Mouse (Mus musculus): Measurements from ENCODE around the gene Coq5. TPM values are rescaled to one million over a fixed set of nuclear protein-coding genes. Genes with fewer than 3 reads are reported as not detected.

Coq5 gene
- polyA plus RNA-seq, 1 experiment: 6.3 TPM

GRCm38 (mm10) chr5:115256909-115257546 lies 22.4 kb upstream of the Coq5 start:
- Histone ChIP-seq H3K4me3 (ENCODE audit: extremely low read depth, insufficient read depth, insufficient read length) (no peak overlapping the region), H3K4me1 (ENCODE audit: control insufficient read depth, insufficient read depth, insufficient read length) (no peaks in the 10 kb centered on the region), H3K27ac (ENCODE audit: insufficient read depth, low read length) (no peak overlapping the region), H3K27me3 (ENCODE audit: control insufficient read depth, insufficient read depth, low read length) (no peaks in the 10 kb centered on the region), H3K36me3 (ENCODE audit: control insufficient read depth, insufficient read depth, low read length) (peaks cover 37% of the 10 kb centered on the region)
- 95% methylated on average over 10 of the region's 10 CpGs for WGBS
- no peak for TF ChIP-seq CTCF (IDR thresholded peaks at IDR 0.05; ENCODE audit: extremely low read depth, insufficient read depth, insufficient read length, insufficient replicate concordance)
- no peak for DNase-seq (ENCODE audit: low read depth in 1 of 2, low spot score in 2 of 2)

GRCm38 (mm10) chr5:115260356-115260755 lies 19.1 kb upstream of the Coq5 start:
- TF ChIP-seq CTCF (IDR thresholded peaks at IDR 0.05; ENCODE audit: extremely low read depth, insufficient read depth, insufficient read length, insufficient replicate concordance) (no peak), POLR2A (IDR thresholded peaks at IDR 0.05; ENCODE audit: low read depth, low read length) (no peak)
- H3K4me1 ChIP-seq (ENCODE audit: control insufficient read depth, insufficient read depth, insufficient read length): no peaks in the 10 kb centered on the region
- peaks cover 37% of the 10 kb centered on the region for H3K36me3 ChIP-seq (ENCODE audit: control insufficient read depth, insufficient read depth, low read length)
- DNase-seq (ENCODE audit: low read depth in 1 of 2, low spot score in 2 of 2): no peak
- WGBS: 86% methylated on average over 6 of the region's 6 CpGs
- no peaks in the 10 kb centered on the region for H3K27me3 ChIP-seq (ENCODE audit: control insufficient read depth, insufficient read depth, low read length)
- H3K27ac ChIP-seq (ENCODE audit: insufficient read depth, low read length): no peak overlapping the region
- no peak overlapping the region for H3K4me3 ChIP-seq (ENCODE audit: extremely low read depth, insufficient read depth, insufficient read length)

- no peak for TF ChIP-seq CTCF (IDR thresholded peaks at IDR 0.05; ENCODE audit: extremely low read depth, insufficient read depth, insufficient read length, insufficient replicate concordance)
- no peak for TF ChIP-seq POLR2A (IDR thresholded peaks at IDR 0.05; ENCODE audit: low read depth, low read length)
- no peaks in the 10 kb centered on the region for H3K27me3 ChIP-seq (ENCODE audit: control insufficient read depth, insufficient read depth, low read length)
- peaks cover 31% of the 10 kb centered on the region for H3K36me3 ChIP-seq (ENCODE audit: control insufficient read depth, insufficient read depth, low read length)
- WGBS: 96% methylated on average over 8 of the region's 8 CpGs
- H3K4me1 ChIP-seq (ENCODE audit: control insufficient read depth, insufficient read depth, insufficient read length): no peaks in the 10 kb centered on the region
- no peak for DNase-seq (ENCODE audit: low read depth in 1 of 2, low spot score in 2 of 2)
- H3K27ac ChIP-seq (ENCODE audit: insufficient read depth, low read length): no peak overlapping the region
- H3K4me3 ChIP-seq (ENCODE audit: extremely low read depth, insufficient read depth, insufficient read length): no peak overlapping the region
These were observed 18.3 kb upstream of the Coq5 start for GRCm38 (mm10) chr5:115261141-115261540.

- TF ChIP-seq CTCF (IDR thresholded peaks at IDR 0.05; ENCODE audit: extremely low read depth, insufficient read depth, insufficient read length, insufficient replicate concordance) (no peak), POLR2A (IDR thresholded peaks at IDR 0.05; ENCODE audit: low read depth, low read length) (no peak)
- no peak overlapping the region for H3K4me3 ChIP-seq (ENCODE audit: extremely low read depth, insufficient read depth, insufficient read length)
- no peak for DNase-seq (ENCODE audit: low read depth in 1 of 2, low spot score in 2 of 2)
- H3K4me1 ChIP-seq (ENCODE audit: control insufficient read depth, insufficient read depth, insufficient read length): no peaks in the 10 kb centered on the region
- no peak overlapping the region for H3K27ac ChIP-seq (ENCODE audit: insufficient read depth, low read length)
- H3K36me3 ChIP-seq (ENCODE audit: control insufficient read depth, insufficient read depth, low read length): peaks cover 24% of the 10 kb centered on the region
- no peaks in the 10 kb centered on the region for H3K27me3 ChIP-seq (ENCODE audit: control insufficient read depth, insufficient read depth, low read length)
- WGBS: 73% methylated on average over 1 of the region's 1 CpGs
These were observed 17.6 kb upstream of the Coq5 start for GRCm38 (mm10) chr5:115261880-115262279.

- TF ChIP-seq CTCF (IDR thresholded peaks at IDR 0.05; ENCODE audit: extremely low read depth, insufficient read depth, insufficient read length, insufficient replicate concordance) (no peak), POLR2A (IDR thresholded peaks at IDR 0.05; ENCODE audit: low read depth, low read length) (no peak)
- 94% methylated on average over 14 of the region's 14 CpGs for WGBS
- Histone ChIP-seq H3K27ac (ENCODE audit: insufficient read depth, low read length) (no peak overlapping the region), H3K4me3 (ENCODE audit: extremely low read depth, insufficient read depth, insufficient read length) (no peak overlapping the region), H3K36me3 (ENCODE audit: control insufficient read depth, insufficient read depth, low read length) (peaks cover 22% of the 10 kb centered on the region), H3K27me3 (ENCODE audit: control insufficient read depth, insufficient read depth, low read length) (no peaks in the 10 kb centered on the region), H3K4me1 (ENCODE audit: control insufficient read depth, insufficient read depth, insufficient read length) (no peaks in the 10 kb centered on the region; the same call in 1 of the 2 replicates)
- DNase-seq (ENCODE audit: low read depth in 1 of 2, low spot score in 2 of 2): no peak
These were observed 16.8 kb upstream of the Coq5 start for GRCm38 (mm10) chr5:115262502-115263291.

- Histone ChIP-seq H3K27me3 (ENCODE audit: control insufficient read depth, insufficient read depth, low read length) (no peaks in the 10 kb centered on the region), H3K36me3 (ENCODE audit: control insufficient read depth, insufficient read depth, low read length) (peaks cover 6% of the 10 kb centered on the region), H3K27ac (ENCODE audit: insufficient read depth, low read length) (no peak overlapping the region), H3K4me1 (ENCODE audit: control insufficient read depth, insufficient read depth, insufficient read length) (peaks cover 6% of the 10 kb centered on the region; the same call in 1 of the 2 replicates), H3K4me3 (ENCODE audit: extremely low read depth, insufficient read depth, insufficient read length) (no peak overlapping the region)
- no peak for TF ChIP-seq CTCF (IDR thresholded peaks at IDR 0.05; ENCODE audit: extremely low read depth, insufficient read depth, insufficient read length, insufficient replicate concordance)
- TF ChIP-seq POLR2A (IDR thresholded peaks at IDR 0.05; ENCODE audit: low read depth, low read length): no peak
- DNase-seq (ENCODE audit: low read depth in 1 of 2, low spot score in 2 of 2): no peak
- 83% methylated on average over 5 of the region's 5 CpGs for WGBS
These were observed 13.1 kb upstream of the Coq5 start for GRCm38 (mm10) chr5:115266340-115266739.
